Mouse (Mus musculus) lung, postnatal 25 days (tissue): Measurements from ENCODE around the gene Nr1i2.
"Not testable (repeated sequence)": the region's sequence is repeated elsewhere in the genome, so short reads cannot be mapped to it uniquely, and the experiment has no call there.

Experiments
- DNase-seq: peaks from one replicate; pipeline ENCODE4 v3.0.0; 2022; ENCODE audit warnings: low spot score

Gene Nr1i2

DNA sequence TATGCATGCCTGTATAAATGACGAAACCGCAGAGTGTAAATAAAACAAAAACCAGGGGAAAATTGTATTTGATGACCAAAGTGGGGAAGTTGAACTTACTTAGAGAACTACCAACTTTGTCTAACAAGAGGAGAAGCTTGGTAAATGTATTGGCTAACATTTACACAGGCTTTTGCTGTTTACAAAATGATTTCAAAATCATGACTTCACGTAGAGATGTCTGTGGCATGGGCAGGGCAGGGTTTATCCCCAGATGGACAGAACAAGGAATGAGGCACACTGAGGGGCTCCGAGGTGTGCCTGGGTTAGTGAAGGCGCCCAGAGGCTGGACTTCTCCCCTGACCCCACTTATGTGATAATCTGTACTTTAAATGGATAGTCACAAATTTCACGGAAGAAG lies 7.3 kb downstream of the Nr1i2 start:
- no peak for DNase-seq

DNA sequence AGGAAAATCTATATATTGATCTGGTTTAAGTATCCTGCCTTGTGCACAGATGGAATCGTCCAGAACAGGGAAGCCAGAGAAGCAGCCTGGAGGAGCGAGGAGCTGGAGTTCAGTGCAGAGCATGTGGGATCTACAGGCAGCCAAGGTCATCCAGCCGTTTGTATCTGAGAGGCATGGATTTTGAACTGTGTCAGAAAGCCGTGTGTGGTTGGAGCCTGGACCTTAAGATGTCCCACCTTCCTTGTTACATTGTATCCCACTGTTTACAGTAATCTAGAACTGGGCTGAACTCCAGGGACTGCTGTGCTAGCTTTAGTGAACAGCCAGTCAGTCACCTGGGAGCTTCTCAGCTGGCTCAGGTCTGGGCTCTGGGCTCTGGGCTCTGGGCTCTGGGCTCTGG lies 8.1 kb downstream of the Nr1i2 start:
- DNase-seq, result no peak

DNA sequence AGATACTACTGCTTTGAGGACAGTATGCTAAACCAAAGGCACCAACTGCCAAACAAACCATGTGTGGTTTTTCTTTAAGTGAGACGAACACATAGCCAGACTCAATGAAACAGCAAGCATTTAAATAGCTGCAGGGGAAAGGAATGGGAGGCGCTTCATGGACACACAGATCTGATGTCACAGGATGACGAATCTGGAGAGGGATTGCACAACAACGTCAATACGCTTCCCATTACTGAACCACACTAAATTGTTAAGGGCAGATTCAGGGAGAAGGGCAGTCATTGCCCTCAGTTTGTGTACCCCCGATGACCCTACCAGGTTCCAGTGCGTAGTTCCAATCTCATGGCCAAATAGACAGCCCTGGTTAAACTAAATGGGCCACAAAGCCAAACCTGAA lies 8.8 kb downstream of the Nr1i2 start:
- DNase-seq, result no peak

DNA sequence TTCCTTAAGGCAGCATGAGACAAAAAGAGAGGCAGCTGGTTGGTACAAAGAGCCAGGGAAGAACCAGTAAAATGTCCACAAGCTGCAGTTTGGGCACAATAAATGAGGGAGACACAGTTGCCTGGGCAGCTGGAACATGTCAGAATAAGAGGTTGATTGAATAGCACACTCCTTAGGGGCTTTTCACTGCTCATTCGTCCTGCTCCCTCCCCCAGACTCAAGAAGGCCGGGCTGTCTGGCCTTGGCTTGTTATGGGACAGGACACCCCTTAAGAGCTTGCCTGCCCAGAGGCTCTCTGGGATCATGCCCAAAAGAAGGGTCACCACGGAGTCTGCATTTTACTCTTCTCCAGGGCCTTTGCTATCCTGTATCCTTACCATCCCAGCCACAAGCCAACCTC lies 11.3 kb downstream of the Nr1i2 start:
- no peak for DNase-seq

DNA sequence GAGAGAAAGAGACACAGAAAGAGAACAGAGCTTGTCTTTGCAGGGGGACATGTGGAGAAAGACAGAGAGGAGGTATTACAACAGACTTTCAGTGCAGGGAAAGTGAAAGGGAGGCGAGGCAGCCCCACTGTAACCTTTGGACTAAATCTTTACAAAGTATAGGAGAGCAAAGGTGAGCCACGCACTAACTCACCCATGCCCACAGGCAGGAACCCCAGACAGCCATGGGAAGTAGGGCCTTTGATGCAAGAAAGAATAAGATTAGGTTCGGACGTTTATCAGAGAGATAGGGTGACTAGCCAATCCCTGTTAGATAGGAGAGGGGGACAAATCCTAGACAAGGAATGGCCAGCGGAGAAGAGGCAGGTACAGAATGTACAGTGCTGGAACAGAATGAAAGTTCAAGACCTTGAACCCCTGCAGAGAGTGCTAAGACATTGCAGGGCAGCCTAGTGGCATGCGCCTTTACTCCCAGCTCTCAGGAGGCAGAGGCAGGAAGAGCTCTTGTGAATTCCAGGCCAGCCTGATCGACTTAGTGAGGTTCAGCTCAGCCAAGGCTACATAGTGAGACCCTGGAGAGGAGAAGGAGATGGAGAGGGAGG lies 12.0 kb downstream of the Nr1i2 start:
- DNase-seq, result no peak

DNA sequence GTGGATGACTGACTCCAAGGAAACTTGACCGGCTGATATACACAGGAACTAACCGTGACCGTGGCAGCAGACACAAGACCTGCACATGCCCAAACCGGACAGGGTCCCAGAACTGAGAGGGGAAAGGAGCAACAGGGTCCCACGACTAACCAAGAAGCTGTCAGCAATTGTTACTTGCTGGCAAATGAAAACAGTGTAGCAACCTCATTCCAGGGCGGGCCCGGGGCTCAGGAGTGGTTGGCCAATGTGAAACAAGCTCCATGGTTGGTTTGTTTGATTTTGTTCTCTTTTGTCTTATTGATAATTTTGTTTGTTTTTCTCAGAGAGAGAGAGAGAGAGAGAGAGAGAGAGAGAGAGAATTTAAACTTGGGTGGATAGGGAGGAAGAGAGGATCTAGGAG lies 13.7 kb downstream of the Nr1i2 start:
- DNase-seq, result no peak

DNA sequence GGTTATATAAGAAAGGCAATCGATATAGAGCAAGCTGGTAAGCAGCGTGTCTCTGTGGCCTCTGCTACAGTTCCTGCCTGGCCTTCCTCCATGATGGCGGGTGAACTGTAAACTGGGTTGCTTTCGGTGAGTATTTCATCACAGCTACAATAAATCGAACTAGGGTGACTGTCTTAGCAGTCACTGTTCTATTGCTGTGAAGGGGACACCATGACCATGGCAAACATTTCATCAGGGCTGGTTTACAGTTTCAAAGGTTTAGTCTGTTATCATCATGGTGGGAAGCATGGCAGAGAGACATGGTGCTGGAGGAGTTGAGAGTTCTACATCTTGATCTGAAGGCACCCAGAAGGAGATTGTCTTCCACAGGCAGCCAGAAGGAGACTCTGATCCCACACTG lies 14.8 kb downstream of the Nr1i2 start:
- no peak for DNase-seq

DNA sequence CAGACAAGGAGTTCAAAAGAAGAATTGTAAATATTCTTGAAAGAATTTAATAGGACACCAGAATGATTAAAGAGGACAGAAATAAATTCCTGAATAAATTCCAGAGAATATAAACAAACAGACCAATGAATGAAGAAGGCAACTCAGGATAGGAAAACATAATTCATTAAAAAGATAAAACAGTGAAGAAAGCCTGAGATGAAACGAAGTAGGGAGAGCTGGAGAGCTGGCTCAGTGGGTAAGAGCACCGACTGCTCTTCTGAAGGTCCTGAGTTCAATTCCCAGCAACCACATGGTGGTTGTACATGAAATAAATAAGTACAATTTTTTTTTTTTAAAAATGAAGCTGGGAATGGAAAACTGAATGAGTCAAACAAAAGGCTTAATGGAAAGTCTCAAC lies 19.9 kb downstream of the Nr1i2 start:
- DNase-seq, result no peak

DNA sequence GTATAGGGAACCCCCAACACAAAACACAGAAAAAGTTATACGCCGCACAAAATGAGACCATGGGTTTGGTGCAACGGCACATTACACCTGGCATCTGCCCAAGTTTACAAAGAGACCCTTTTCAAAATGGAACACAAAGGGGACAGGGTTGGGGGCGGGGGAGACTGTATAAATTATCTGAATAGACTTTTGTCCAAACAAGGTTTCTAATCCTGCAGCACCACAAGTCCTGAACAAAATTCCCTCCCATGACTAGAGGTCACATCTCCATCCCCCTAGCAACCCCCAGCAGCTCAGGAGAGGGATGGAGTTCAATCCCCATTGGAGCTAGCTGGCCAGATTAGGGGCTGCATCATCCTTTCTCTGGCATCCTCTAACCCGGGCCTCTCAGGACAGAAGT lies 22.1 kb downstream of the Nr1i2 start:
- no peak for DNase-seq

DNA sequence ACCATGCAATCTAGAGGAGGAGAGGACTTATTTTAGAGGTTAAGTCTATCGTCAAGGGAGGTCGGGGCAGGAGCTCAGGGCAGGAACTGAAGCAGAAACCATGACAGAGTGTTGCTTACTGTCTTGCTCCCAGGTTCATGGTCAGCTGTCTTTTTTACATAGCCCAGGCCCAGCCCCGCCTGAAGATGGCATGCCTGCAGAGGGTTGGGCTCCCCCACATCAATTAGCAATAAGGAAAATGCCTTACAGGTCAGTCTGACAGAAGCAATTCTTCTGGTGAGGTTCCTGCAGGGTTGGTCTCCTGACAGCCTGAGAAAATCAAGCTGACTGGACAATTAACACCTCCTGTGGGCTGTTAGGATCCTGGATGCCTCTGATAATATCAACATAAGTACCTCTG lies 23.0 kb downstream of the Nr1i2 start:
- DNase-seq, result no peak

DNA sequence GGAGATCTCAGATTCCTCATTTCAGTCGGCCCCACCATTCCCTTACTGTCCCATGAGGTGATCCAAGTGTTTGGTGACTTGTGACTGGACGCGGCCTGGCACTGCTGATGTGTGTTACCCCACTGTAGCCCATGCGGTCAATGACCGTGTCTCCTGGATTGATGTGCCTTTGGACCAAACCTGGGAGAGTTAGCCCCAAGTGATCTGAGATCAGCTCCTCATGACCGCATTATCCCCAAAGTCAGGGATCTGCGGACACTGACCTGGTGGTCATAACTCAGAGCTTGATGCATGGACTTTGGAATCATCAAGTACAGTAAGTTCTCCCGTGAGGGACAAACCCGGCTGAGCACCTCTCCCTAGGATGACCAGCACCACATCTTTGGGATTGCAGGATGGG lies 38.7 kb downstream of the Nr1i2 start:
- no peak for DNase-seq

DNA sequence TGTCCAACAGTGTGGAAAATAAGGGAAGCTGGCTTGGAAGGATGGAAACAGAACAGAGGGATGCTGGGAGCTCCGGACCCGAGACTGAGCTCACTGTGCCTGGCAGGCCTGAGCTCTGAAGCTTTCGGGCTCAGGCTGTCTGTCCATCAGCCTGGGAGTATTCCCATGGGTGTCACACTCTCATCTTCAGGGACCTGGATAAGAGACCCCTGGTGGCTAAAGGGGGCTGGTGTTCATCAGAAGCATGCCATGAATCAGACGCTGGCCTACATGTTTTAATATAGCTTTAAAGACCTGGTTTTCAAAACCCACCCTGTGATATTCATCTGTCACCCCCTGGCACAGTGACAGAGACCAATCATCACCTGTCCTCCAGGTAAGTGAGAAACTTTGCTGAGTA lies 39.5 kb downstream of the Nr1i2 start:
- no peak for DNase-seq

DNA sequence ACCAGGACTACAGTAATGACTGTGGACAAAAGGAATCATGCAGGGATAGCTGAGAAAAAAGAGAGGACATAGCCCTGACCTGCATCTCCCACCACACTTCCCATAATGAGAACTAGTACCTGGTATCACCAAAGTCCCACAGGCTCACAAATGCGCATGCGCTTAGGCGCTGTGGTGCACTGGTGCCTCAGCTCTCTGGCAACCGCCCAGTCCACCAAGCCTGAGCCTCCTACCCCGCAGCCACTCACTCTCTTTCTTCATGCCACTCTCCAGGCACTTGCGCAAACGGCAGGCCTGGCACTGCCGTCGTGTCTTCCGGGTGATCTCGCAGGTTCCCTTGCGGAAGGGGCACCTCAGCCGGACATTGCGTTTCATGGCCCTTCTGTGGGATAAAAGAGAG lies 40.6 kb downstream of the Nr1i2 start:
- peak; percentile 21 for DNase-seq

DNA sequence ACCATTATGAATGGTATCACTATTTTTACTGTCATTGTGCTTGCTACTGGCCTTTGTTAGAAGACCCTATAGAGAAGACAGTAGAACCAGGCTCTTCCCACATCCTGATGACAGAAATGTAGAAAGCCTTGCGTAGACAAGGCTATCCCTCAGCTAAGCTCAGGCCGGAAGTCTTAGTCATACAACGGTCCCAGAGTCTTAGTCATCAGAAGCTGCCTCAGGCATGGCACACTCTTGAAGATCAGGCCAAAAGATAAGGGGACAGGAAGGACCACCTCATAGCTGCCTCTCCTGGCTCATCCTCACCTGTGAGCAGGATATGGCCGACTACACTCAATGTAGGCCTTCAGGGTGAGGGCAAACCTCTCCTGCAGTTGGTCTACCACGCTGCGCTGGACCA lies 44.2 kb downstream of the Nr1i2 start:
- DNase-seq, result no peak

DNA sequence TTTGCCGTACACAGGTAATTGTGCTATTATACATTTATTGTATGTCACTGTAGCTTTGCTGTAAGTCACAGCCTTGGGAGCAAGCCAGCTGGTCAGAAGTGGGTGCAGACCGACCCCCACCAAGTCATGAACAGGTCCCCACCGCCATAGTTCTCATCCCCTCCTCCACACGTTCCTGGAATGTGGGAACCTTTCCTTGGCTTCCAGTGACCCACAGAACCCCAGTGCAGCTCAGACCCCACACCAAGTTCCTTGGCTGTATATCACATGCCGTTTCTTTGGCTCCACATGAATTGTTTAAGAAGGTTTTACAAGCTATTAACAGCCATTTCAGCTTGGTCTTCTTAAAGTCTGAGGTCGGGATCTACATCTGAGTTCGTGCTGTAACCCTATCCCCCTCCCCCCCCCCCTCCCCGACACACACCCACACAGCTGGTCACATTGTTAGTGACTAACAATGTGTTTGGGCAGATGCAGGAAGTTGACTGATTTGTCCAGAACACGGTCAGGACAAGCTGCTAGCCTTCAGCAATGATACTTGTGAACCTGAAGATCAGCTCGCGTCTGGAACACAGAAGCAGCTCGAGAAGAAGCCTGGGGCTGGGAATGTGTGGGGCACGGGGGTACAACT lies 46.2 kb downstream of the Nr1i2 start:
- DNase-seq, result no peak

DNA sequence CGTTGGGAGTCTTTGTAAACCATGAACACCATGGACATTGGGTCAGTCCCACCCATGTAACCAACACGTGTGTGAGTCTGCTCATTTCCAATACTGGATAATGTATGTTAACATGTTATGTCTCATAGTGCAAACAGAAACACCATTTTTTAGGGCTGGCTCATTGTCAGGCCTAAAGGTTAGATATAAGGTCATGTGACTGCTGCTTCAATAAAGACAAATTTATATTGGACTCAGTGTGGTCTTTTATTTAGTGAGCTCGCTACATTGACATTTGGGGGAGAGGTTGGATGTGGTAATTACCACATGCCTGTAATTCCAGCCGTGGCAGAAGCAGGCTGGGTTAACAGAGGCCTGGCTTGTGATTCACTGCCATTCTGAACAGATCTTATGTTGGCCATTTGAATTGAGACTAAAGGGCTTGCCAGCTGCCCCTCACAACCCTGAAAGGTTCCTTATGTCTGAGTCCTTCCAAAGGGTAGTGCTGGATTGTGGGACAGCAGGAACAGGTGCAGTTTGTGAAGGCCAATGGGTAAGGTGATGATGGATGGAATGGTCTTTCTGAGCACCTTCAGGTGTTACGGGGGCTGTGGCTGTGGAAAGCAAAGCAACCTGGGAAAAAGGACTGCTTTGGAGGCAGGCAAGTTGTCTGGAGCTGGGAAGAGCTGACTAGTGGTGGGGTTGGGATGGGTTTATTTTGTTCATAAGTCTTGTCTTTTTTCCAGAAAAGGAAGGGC lies 48.6 kb downstream of the Nr1i2 start:
- no peak for DNase-seq

DNA sequence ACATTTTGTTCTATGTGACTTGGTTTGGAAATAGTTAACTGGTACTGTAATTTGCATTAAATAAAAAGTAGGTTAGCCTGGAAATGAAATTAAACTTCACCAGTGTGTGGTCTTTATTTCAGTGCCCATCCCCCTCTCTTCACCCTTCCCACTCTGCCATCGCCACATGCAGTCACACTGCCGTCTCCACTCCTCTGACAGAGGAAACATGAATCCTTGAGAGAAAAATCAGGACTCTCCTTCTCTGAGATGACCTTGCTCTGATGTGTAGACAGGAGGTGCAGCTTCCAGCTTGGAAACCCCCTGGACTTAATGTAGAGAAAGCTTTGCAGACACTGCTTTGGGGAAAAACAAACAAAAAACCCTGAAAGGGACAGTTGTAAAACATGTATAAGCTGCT lies 49.2 kb downstream of the Nr1i2 start:
- DNase-seq, result no peak

DNA sequence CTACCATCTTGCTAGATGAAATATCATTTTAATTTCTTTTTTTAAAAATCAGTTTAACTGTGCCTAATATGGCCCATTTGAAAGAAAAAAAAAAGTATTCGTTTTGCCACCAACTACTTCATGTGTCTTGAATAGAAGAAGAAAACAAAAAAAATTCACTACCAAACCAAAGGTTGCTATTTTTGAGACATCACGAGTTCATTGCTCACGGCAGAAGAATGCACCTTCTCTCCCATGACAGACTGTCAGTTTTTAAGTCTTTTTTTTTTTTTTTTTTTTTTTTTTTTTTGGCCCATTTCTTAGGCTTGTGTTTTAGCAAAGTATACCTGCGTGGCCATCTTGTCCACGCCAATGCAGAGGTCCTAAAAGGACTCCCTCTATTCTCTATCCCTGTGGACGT lies 50.5 kb downstream of the Nr1i2 start:
- no peak for DNase-seq

DNA sequence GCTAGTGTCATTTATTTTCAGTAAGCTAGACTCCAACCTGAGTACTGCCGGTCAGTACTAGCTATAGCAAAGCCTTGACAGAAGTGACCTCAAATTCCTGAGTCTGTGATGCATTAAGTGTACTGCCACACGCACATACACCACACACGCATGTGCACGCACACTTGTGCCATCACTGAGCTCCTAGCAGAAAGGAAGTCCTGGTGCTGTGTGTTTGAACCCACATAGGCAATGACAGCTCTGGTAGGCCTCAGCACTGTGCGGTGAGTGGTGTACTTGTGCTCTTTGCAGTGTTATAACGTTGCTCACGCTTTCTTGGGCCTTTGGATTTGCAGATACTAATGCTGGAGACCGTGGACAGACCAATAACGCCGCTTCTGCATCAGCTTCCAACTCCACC lies 54.5 kb downstream of the Nr1i2 start:
- no peak for DNase-seq

DNA sequence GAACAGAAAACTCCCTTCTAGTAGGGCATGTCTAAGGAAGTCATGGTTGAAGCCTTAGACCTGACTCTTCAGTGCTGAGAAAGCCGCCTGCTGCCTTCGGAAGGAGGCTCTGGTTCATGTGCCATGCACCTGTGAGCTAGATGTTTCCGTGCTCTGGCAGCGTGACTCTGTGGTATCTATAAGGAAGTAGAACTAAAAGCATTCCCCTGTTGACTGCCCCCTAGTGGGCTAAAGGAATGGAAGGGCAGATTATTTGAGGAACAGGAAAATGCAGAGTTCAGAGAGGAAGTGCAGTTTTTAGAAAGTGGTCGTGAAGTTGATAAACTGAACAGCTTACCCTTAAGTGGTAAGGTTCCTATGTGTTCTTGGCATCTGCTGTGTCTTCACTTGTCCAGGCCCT lies 54.9 kb downstream of the Nr1i2 start:
- DNase-seq, result peak; percentile 70

DNA sequence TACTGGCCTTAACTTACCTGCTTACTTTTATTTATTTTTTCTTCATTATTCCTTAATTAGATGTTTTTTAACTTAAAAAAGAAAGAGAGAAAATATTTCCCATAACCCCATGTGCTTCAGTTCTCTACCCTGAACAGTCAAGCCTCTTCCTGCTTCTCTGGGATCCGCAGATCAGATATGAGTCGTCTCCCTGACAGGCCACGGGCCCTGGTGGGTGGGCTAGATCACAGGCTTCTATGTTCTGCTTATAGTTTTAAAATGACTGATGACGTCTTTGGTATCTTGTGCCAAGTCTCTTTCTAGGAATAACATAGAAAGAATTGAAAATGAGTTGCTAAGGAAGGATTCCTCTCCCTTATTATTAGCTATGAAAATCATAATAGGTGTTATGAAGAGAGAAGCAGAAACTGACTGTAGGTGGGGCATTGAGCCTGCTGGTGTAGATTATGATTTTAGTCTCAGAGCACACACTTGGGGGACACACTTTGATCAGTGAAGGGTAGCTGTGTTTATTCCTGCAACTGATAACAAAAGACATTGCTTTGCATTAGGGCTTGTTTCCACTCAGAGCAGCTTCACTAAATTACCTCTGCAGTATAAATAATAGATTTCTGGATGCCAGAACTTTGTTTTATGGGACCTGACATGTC lies 57.6 kb downstream of the Nr1i2 start:
- DNase-seq, result no peak

DNA sequence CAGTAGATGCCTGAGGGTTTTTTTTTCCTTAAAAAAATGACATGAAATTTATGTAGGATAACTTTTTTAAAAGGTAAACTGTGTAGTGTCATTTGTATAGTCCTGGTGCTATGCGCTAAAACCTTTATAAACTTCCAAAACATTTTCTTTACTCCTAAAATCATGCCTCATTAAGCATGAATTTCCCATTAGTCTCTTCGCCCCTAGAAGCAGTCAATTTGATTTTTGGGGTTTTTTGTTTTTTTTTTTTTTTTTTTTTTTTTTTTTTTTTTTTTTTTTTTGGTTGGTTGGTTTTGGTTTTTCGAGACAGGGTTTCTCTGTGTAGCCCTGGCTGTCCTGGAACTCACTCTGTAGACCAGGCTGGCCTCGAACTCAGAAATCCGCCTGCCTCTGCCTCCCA lies 72.1 kb downstream of the Nr1i2 start:
- DNase-seq, result not testable (repeated sequence)

DNA sequence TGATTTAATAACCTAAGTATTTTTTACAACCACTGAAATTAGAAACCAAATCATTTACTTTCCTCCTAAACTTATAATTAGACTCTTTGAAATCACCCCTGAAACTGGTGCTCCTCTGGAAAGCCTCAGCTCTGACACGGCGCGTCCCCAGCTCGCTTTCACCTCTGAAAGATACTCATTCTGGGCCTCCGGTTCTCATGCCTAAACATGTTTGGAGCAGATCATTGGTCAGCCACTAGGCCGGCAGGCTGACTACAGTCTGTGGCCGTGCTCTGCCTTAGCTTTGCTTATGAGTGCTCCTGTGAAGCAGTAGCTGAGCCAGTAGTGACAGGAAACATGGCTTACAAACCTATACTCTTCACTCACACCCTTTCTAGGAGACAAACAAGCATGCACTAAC lies 89.4 kb downstream of the Nr1i2 start:
- no peak for DNase-seq
